Mouse (Mus musculus) right cerebral cortex, adult 2 months (tissue): Measurements from ENCODE around the gene Gatb.

ENCODE experiments used
- DNase-seq, 2 experiments: peaks; one replicate each; pipeline ENCODE4 v3.0.0; 2021 to 2022; ENCODE audit warnings: low spot score in 2 of 2

Gatb gene

GRCm38 (mm10) chr3:85652727-85653665 is 79.1 kb downstream of the Gatb start:
- no peak for DNase-seq

- DNase-seq = no peak
Observed at GRCm38 (mm10) chr3:85655538-85655937, 81.6 kb downstream of the Gatb start.

GRCm38 (mm10) chr3:85659681-85660080 is 85.8 kb downstream of the Gatb start:
- DNase-seq = no peak

- DNase-seq = peak in 1 of 2 experiments; percentile 45
Observed at GRCm38 (mm10) chr3:85661926-85662813, 88.3 kb downstream of the Gatb start.

- no peak for DNase-seq
Observed at GRCm38 (mm10) chr3:85663826-85664225, 89.9 kb downstream of the Gatb start.

GRCm38 (mm10) chr3:85664591-85665171 is 90.8 kb downstream of the Gatb start:
- peak; percentile 70 to 76 for DNase-seq

- DNase-seq = no peak
Observed at GRCm38 (mm10) chr3:85666166-85666565, 92.2 kb downstream of the Gatb start.

- DNase-seq = no peak
Observed at GRCm38 (mm10) chr3:85666736-85667135, 92.8 kb downstream of the Gatb start.

GRCm38 (mm10) chr3:85667683-85668082 is 93.8 kb downstream of the Gatb start:
- peak in 1 of 2 experiments; percentile 32 for DNase-seq

GRCm38 (mm10) chr3:85669844-85670243 is 95.9 kb downstream of the Gatb start:
- DNase-seq = no peak

GRCm38 (mm10) chr3:85677133-85677532 is 103.2 kb downstream of the Gatb start:
- no peak for DNase-seq

GRCm38 (mm10) chr3:85677952-85678351 is 104.0 kb downstream of the Gatb start:
- DNase-seq = no peak

- no peak for DNase-seq
Observed at GRCm38 (mm10) chr3:85679312-85679933, 105.5 kb downstream of the Gatb start.

GRCm38 (mm10) chr3:85679960-85680359 is 106.0 kb downstream of the Gatb start:
- no peak for DNase-seq

- DNase-seq = no peak
Observed at GRCm38 (mm10) chr3:85681136-85681535, 107.2 kb downstream of the Gatb start.

GRCm38 (mm10) chr3:85683618-85684017 is 109.7 kb downstream of the Gatb start:
- no peak for DNase-seq

- no peak for DNase-seq
Observed at GRCm38 (mm10) chr3:85685271-85685670, 111.4 kb downstream of the Gatb start.

- no peak for DNase-seq
Observed at GRCm38 (mm10) chr3:85688341-85688740, 114.4 kb downstream of the Gatb start.

- no peak for DNase-seq
Observed at GRCm38 (mm10) chr3:85691134-85691533, 117.2 kb downstream of the Gatb start.

- DNase-seq = no peak
Observed at GRCm38 (mm10) chr3:85693013-85693412, 119.1 kb downstream of the Gatb start.

GRCm38 (mm10) chr3:85695056-85695455 is 121.1 kb downstream of the Gatb start:
- no peak for DNase-seq

- no peak for DNase-seq
Observed at GRCm38 (mm10) chr3:85698496-85698895, 124.6 kb downstream of the Gatb start.
